ENCODE assay signal across 25 mouse cellular contexts in genomic region chr10:120236855-120237254, GRCm38 (mm10).
"Had no signal": no experiment of that assay in that cellular context is flagged by ENCODE, and none has a peak within 500 bp of the region (broad histone marks: within the 10 kb centered on the region; RNA-seq: fewer than 3 reads in every experiment).

No protein-coding gene starts in this region.

- H3K27ac ChIP-seq: kidney, embryonic 15.5 days; left cerebral cortex, adult 2 months; liver, embryonic 12.5 days; liver, embryonic 15.5 days; lung, embryonic 15.5 days; neural tube, embryonic 12.5 days; neural tube, embryonic 15.5 days; stomach, embryonic 15.5 days had no signal

- H3K9me3 ChIP-seq: kidney, embryonic 15.5 days; liver, embryonic 12.5 days; liver, embryonic 15.5 days; lung, embryonic 15.5 days; megakaryocyte, embryonic 14.5 days; neural tube, embryonic 12.5 days; neural tube, embryonic 15.5 days; stomach, embryonic 15.5 days had no signal

- H3K9ac ChIP-seq: kidney, embryonic 15.5 days; liver, embryonic 12.5 days; liver, embryonic 15.5 days; lung, embryonic 15.5 days; neural tube, embryonic 12.5 days; neural tube, embryonic 15.5 days; stomach, embryonic 15.5 days had no signal

- H3K4me1 ChIP-seq: kidney, embryonic 15.5 days; liver, embryonic 15.5 days; lung, embryonic 15.5 days; neural tube, embryonic 15.5 days; stomach, embryonic 15.5 days had no signal

- DNase-seq: kidney, adult 18-20 months; kidney, postnatal 10 days; kidney, postnatal 36 days; layer of hippocampus, postnatal 36 days; liver; lung, adult 18-20 months; lung, postnatal 10 days; lung, postnatal 36 days; midbrain, embryonic 14.5 days; right cerebral cortex, adult 18-20 months; right cerebral cortex, postnatal 14 days; right cerebral cortex, postnatal 4 days; spleen, adult 18-20 months; thymus, adult 18-20 months; thymus, postnatal 36 days had no signal

- H3K27me3 ChIP-seq: kidney, embryonic 15.5 days; liver, embryonic 15.5 days; lung, embryonic 15.5 days; neural tube, embryonic 12.5 days; stomach, embryonic 15.5 days had no signal

- H3K36me3 ChIP-seq: neural tube, embryonic 12.5 days; stomach, embryonic 15.5 days had no signal

- ATAC-seq: liver, embryonic 12.5 days had no signal

- H3K4me3 ChIP-seq: kidney, embryonic 15.5 days; left cerebral cortex, adult 2 months; liver, embryonic 12.5 days; liver, embryonic 15.5 days; lung, embryonic 15.5 days; megakaryocyte, embryonic 14.5 days; neural tube, embryonic 12.5 days; neural tube, embryonic 15.5 days; stomach, embryonic 15.5 days had no signal

- H3K4me2 ChIP-seq: liver, embryonic 12.5 days; liver, embryonic 15.5 days; lung, embryonic 15.5 days; midbrain, embryonic 11.5 days; neural tube, embryonic 12.5 days; neural tube, embryonic 15.5 days; stomach, embryonic 15.5 days had no signal
